Mouse (Mus musculus): ENCODE measurements around the gene Arhgef10l. TPM values are rescaled to one million over a fixed set of nuclear protein-coding genes. Genes with fewer than 3 reads are reported as not detected.

Gene Arhgef10l
- 10 to 100 TPM; 48.8 to 50.8 TPM for total RNA-seq (2021)
- long read RNA-seq, experiment 1, full-length matches to known transcripts = 13 of 38 reads
- long read RNA-seq, experiment 1, partial matches to known transcripts = 15 of 38 reads
- long read RNA-seq, experiment 1, other reads (novel, unspliced or antisense) = 10 of 38 reads
- long read RNA-seq, experiment 2, full-length matches to known transcripts = 17 of 46 reads
- long read RNA-seq, experiment 2, partial matches to known transcripts = 18 of 46 reads
- long read RNA-seq, experiment 2, other reads (novel, unspliced or antisense) = 11 of 46 reads

- no peak for DNase-seq (ENCODE audit: low spot score in 2 of 2)
Measured at GRCm38 (mm10) chr4:140665760-140666159, at the start of gene Arhgef10l. TSS of gene Arhgef10l (minus strand) at chr4:140666012.

GRCm38 (mm10) chr4:140714586-140714985 is 48.8 kb upstream of the Arhgef10l start:
- no peak for DNase-seq (ENCODE audit: low spot score in 2 of 2)

DNA sequence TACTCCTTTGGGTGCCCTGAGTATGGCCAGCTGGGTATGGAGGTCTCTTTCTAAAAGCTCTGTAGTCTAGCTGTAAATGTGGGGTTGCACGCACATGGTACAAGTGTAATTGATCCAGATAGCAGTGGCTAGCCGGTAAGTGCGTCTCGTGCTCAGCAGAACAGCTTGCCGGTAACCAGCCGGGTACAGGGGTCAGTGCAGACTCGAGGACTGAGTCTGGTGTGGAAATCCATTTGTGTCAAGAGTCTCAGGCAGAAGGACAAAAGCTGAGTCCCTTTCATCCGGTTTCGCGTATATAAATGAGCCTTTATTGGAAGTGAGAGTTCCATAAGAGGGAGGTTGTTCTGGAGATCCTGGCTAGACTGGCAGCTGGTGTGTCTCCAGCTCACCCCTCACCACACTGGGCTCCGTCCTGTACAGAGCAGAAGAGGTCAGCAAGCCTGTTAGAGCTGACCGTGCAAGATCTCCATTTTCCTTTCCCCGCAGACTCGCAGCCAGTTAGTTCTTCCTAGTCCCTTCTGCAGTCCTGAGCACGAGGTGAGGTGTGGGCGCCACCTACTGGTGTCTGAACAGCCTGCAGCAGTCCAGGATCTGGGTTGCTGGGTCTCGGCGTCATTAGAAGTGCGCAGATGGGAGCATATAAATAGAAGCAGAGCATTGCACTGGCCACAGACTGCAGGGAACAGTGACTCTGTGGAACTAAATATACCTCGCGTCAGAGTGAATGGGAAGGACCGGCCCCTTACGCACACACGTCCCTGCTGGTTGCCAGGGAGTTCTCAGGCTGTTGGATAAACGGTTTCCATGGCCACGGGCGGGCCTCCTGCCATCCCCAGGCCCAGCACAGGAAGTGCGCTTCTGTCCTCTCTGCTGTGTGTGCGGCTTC is 47.9 kb upstream of the Arhgef10l start:
- peak; percentile 99 for DNase-seq (ENCODE audit: low spot score in 2 of 2)

DNA sequence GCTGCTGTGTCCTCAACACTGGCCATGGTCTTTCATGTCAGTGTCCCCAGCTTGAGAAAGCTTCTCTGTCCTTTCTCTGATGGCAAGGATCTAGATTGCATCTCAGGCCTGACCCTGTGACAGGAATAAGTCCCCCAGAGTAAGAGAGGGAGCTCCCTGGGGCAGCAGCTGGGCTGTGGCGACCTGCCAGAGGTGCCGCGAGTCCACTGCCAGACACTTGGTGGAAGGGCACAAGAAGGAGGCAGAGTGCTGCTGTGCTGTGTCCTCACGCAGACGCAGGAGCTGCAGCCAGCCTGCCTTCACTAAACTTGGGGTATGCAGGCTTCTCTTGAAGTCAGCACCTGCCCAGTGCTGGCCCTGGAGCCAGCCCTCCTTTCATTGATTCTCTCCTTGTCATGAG is 45.5 kb upstream of the Arhgef10l start:
- DNase-seq (ENCODE audit: low spot score in 2 of 2) = no peak

DNA sequence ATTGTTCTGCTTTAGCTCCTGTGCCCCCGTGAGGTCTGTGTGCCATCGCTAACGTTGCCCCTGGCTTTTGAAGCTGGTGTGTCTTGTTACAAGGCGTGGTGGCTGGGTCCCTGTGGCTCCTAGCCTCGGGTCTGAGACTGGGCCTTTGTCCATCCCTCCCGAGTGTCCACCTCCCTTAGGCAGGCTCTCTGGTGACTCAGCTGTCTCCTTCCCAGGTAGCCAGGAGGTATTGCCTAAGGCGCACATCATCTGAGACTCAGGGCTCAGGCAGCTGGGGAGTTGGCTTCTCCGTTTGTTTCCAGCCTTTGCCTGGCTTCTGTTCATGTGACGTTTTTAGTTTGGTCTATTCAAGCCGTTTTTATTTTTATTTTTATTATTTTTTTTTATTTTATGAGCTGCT is 45.0 kb upstream of the Arhgef10l start:
- no peak for DNase-seq (ENCODE audit: low spot score in 2 of 2)

GRCm38 (mm10) chr4:140709617-140710016 is 43.8 kb upstream of the Arhgef10l start:
- no peak for DNase-seq (ENCODE audit: low spot score in 2 of 2)

GRCm38 (mm10) chr4:140709111-140709510 is 43.3 kb upstream of the Arhgef10l start:
- no peak for DNase-seq (ENCODE audit: low spot score in 2 of 2)

- no peak for DNase-seq (ENCODE audit: low spot score in 2 of 2)
Measured at GRCm38 (mm10) chr4:140708297-140708927, 42.6 kb upstream of the Arhgef10l start.

DNA sequence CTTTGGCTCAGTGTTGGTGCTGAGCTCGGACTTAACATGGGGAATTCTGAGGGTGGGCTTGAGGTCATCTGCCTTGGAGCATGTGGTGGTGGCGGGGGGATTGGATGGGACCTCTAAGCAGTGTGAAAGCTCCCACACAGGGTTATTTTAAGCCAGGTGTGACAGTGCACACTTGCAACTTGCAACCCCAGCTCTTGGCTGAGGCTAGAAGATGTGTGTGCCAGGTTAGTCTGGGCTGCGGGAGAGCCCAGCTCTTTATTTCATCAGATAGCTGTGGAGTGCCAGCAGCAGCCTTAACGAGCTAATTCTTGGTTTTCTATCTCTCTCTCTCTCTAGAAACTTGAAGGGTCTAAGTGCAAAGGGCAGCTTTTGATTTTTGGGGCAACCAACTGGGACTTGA is 41.8 kb upstream of the Arhgef10l start:
- DNase-seq (ENCODE audit: low spot score in 2 of 2) = no peak

GRCm38 (mm10) chr4:140704166-140704565 is 38.4 kb upstream of the Arhgef10l start:
- no peak for DNase-seq (ENCODE audit: low spot score in 2 of 2)

- no peak for DNase-seq (ENCODE audit: low spot score in 2 of 2)
Measured at GRCm38 (mm10) chr4:140703636-140704035, 37.8 kb upstream of the Arhgef10l start.

- peak; percentile 72 to 76 for DNase-seq (ENCODE audit: low spot score in 2 of 2)
Measured at GRCm38 (mm10) chr4:140702611-140703327, 37.0 kb upstream of the Arhgef10l start.

DNA sequence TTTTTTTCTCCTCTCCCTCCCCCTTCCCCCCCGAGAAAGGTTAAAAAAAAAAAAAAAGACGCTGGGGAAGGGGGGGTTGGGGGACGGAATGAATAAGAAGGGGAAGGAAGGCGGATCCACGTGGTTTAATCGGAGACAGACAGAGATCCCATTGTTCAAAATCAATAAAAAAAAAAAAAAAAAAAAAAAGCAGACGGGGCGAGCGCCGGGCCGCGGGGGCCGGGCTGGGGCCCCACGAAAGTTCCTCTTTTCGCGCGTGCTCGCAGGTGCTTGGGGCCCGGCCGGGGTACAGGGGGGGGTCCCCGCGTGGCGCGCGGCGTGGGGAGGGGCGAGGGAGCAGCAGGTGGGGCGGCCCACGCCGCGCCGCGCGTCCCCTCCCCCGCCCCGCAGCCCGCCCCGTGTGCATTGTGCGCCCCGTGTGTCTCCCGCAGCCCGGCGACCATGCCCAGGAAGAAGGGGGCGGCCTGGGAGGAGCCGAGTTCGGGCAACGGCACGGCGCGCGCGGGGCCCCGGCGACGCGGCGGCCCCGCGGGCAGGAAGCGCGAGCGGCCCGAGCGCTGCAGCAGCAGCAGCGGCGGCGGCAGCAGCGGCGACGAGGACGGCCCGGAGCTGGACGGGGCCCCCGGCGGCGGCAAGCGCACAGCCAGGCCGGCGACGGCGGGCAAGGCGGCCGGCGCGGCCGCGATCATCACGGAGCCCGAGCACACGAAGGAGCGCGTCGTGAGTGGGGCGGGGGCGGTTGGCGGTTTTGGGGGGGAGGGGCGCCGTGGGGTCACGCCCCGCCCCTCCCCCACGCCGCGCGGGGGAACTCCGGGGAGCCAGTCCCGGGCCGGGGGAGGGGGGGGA is 36.1 kb upstream of the Arhgef10l start:
- no peak for DNase-seq (ENCODE audit: low spot score in 2 of 2)

GRCm38 (mm10) chr4:140701049-140701715 is 35.4 kb upstream of the Arhgef10l start:
- peak; percentile 80 to 82 for DNase-seq (ENCODE audit: low spot score in 2 of 2)

DNA sequence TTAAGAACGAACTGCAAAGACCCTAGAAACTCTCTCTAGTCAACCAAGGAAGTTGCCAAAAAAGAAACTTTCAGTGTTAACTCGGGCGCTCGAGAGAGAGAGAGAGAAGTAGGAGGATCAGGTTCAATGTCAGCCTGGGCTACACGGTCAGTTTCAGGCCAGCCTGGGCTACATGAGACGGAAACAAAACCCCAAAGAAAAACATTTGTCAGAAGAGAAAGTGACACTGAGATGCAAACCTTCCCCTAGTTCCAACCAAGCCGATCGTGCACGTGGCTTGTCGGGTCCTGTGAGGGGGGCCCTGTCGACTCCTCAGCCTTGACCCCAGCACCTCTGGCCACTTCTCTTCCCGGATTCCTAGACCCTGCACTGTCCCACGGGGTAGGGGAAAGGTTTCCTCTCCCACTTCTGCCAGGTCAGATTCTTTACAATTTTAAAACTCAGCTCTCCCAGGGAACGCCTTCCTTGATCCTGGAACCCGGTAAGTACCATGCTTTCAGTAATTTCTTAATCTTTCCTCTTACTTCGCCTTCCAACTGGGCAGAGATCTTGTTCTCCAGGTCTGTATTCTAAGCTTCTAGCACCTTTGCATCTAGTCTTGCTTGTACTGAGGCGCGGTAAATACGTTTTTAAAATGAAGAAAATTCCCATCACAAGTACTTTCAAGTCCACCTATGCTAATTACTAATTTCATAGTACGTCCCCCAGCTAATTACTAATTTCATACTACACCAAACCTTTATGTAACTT is 34.6 kb upstream of the Arhgef10l start, which contains the start of gene Rcc2:
Gene Rcc2, plus strand, starts transcription at position 273 of the 750 bp plus-strand sequence.
- no peak for DNase-seq (ENCODE audit: low spot score in 2 of 2)

- DNase-seq (ENCODE audit: low spot score in 2 of 2) = peak; percentile 62 to 79
Measured at GRCm38 (mm10) chr4:140699441-140700127, 33.8 kb upstream of the Arhgef10l start.

GRCm38 (mm10) chr4:140695675-140696585 is 30.1 kb upstream of the Arhgef10l start:
- DNase-seq (ENCODE audit: low spot score in 2 of 2) = no peak

Measured in layer of hippocampus, postnatal 14 days (tissue).